Mouse (Mus musculus): ENCODE measurements around the gene Olfr90.

Gene Olfr90

GRCm38 (mm10) chr17:37062101-37062641 is 26.1 kb downstream of the Olfr90 start:
- no peak for DNase-seq (ENCODE audit: low spot score in 2 of 2)

- DNase-seq (ENCODE audit: low spot score in 2 of 2) = no peak
Observed at GRCm38 (mm10) chr17:37061435-37061834, 26.9 kb downstream of the Olfr90 start.

DNA sequence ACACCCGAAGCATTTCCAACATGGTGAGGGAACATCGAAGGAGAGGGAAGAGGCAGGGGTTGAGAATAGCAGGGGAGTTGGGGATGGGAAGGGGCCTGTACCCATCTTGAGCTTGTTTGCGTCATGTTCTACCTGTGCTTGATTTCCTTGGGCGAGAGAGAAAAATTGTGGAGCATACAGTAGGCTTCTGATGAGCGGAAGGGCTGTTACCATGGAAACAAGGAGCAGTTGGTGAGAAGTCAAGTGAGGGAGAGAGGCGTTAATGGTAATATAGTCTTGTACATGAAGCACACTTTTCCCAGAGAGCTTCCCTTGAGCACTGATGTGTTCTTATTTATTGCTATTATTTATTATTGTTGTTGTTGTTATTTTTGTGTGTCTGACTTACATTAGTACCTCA is 31.3 kb downstream of the Olfr90 start:
- DNase-seq (ENCODE audit: low spot score in 2 of 2) = no peak

DNA sequence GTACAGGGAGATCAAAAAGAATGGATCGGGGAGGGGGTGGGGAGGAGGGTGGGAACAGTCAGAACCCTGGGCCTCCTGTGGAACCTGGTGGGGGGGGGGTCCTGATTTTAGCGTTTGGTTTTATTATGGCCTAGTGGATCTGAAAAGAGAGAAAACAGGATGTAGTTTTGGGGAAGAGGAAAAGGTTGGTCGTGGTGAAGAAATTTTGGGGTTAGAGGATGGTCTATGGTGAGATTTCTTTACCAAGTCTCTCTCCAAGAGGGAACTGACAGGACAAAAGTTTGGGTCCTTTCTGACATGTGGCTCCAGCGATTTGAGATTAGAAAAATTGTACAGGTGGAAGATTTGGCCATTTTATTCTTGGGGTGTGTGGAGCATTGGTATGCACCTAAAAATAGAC is 36.6 kb downstream of the Olfr90 start:
- DNase-seq (ENCODE audit: low spot score in 2 of 2) = no peak

- peak; percentile 46 to 50 for DNase-seq (ENCODE audit: low spot score in 2 of 2)
Observed at GRCm38 (mm10) chr17:37050876-37051275, 37.4 kb downstream of the Olfr90 start.

DNA sequence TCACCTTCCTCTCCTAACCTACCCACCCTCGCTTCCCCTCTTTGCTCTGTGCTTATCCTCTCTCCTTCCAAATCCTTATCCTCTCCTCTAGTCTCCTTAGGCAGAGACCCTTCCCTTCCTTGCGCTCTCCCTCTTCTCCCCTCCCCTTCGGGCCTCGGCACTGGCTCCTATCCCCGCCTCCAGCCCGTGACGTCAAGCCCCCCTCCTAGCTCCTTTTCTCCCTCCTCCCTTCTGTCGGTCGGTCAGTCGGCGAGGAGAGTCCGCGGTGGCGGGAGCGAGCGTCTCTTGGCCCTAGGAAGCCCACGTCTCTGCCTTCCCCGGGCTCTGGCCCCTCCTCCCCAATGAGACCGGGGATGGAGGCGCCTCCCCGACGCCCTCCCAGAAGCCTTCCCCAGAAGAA is 37.9 kb downstream of the Olfr90 start:
- peak; percentile 83 to 92 for DNase-seq (ENCODE audit: low spot score in 2 of 2)

DNA sequence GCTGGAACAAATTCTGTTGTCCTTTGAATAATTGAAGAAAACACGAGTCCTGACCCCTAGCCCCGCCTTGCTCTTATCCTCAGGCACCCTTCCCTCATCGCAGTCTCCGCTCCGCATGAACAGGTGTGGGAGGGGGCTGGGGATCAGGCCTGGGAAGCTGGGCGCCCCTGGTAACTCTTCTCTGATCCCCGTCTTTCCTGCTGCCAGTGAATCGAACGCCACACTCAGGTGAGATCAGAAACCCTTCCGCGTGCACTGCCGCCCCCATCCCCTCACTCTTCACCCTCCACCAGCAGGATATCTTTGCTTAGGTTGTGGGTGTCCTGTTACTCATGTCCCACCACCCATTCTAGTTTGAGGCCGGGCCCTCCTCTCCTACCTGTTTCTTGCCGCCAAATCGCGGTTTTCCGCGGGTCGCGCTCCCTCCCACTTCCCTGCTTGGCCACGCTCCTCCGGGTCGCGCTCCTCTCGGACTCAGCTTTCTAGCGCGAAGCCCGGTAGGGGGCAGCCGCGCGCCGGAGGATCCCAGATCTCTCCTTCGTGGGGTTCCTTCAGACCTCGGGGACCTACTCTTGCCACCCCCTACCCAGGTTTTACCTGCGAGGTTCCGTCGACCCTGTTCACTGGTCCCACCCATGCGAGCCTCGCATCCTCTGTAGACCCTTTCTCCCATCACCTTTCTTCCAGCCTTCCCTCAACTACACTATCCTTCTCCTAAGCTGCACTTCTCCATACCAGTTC is 38.6 kb downstream of the Olfr90 start:
- peak; percentile 68 to 83 for DNase-seq (ENCODE audit: low spot score in 2 of 2)

GRCm38 (mm10) chr17:37048383-37048782 is 39.9 kb downstream of the Olfr90 start:
- no peak for DNase-seq (ENCODE audit: low spot score in 2 of 2)

- DNase-seq (ENCODE audit: low spot score in 2 of 2) = no peak
Observed at GRCm38 (mm10) chr17:37047981-37048380, 40.3 kb downstream of the Olfr90 start.

DNA sequence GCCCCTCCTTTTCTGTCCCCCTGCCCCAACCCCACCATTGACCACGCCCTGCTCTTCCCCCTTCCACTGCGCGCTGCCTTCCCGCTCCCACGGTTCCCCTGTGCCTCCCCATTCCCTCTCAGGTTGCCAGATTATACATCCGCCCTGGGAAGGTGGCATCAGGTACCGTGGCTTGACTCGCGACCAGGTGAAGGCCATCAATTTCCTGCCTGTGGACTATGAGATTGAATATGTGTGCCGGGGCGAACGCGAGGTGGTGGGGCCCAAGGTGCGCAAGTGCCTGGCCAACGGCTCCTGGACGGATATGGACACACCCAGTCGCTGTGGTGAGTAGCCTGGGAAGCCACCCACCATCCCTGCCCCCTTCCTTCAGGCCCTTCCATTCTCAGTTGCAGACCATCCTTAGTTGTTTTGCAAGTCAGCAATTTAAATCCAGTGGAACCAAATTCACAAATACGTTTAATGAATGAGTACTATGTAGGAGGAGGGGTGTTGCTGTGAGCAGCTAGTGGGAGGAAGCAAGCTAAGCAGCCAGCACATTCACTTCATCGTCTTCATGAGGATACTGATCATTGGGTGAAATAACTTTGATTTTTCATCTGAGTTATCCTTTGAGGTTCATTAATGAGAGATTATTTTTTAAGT is 40.8 kb downstream of the Olfr90 start:
- DNase-seq (ENCODE audit: low spot score in 2 of 2) = no peak

DNA sequence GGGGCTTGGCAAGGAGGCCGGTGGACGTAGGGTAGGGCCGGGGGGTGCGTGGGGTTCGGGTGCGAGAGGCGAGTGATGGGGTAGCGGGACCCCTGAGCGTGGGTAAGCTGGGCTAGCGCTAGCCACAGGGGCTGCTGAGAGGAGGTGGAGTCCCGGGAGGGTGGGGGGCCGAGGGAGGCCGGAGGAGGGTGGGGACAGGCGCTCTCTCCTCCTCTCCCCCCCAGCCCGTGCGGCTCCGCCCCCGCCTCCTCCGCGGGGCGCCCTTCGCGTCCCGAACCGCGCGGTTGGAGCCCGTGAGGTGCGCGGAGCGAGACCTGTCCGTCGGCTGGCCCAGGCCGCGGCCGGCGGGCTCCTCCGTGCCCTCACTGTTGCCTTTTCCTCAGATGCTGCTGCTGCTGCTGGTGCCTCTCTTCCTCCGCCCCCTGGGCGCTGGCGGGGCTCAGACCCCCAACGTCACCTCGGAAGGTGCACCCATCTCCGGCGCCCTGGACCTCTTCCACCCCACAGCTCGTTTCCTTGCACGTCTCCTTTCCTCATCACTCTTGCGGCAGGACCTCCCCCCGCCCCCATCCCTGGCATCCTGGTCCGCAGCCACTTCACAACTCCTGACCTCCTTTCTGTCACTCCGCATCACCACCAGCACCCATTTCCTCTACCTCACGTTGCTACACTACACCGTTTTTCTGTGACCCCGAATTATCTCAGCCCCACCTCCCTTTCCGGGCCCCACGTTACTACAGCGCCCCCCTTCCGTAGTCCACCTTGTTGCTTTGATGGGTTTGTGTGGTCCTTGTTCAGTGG is 41.8 kb downstream of the Olfr90 start:
- peak; percentile 63 to 70 for DNase-seq (ENCODE audit: low spot score in 2 of 2)

GRCm38 (mm10) chr17:37045611-37046311 is 42.5 kb downstream of the Olfr90 start, which contains the start of gene Gabbr1:
Gene Gabbr1, plus strand, starts transcription at chr17:37045966.
- peak; percentile 70 to 82 for DNase-seq (ENCODE audit: low spot score in 2 of 2)

DNA sequence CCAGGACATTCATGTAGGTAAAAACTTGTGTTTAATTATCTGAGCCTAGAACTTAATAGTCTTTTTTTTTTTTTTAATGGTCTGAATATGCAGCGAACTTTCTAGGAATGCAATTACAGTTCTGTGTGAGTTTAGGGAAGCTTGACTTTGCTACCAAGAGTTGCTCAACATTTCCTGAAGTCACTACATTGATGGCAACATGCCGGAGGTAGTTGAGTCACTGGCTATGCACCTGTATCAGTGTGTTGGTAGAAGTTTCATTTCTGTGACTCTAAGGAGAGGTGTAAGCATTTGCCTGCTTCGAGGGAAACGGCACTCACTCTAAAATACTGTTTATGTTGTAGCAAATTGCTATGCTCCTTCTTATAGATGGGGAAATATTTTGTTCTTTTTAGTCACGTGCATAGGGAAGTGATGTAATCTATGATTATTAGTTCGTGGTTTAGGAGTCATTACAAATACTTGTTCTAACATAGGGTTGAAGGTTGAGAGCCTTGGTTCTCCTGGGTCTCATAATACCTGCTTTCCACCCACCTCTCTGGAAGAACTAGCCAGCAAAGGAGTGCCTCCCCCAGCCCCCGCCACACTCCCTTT is 43.6 kb downstream of the Olfr90 start:
- DNase-seq (ENCODE audit: low spot score in 2 of 2) = no peak

GRCm38 (mm10) chr17:37039127-37039894 is 49.0 kb downstream of the Olfr90 start:
- no peak for DNase-seq (ENCODE audit: low spot score in 2 of 2)
